Mouse (Mus musculus): ENCODE measurements around the gene C2cd4d. TPM values are rescaled to one million over a fixed set of nuclear protein-coding genes. Genes with fewer than 3 reads are reported as not detected.

The C2cd4d gene
- polyA plus RNA-seq, 1 experiment: not detected

GRCm38 (mm10) chr3:94405561-94405960 lies 43.3 kb downstream of the C2cd4d start:
- no peak overlapping the region for H3K27ac ChIP-seq (ENCODE audit: insufficient read depth, low read length)
- H3K36me3 ChIP-seq (ENCODE audit: control insufficient read depth, insufficient read depth, low read length, poor library complexity, severe bottlenecking): no peaks in the 10 kb centered on the region
- H3K27me3 ChIP-seq (ENCODE audit: control insufficient read depth, insufficient read depth, low read length, poor library complexity, severe bottlenecking): no peaks in the 10 kb centered on the region
- H3K4me1 ChIP-seq (ENCODE audit: control insufficient read depth, insufficient read depth, low read length): no peaks in the 10 kb centered on the region
- no peak for TF ChIP-seq CTCF (IDR thresholded peaks at IDR 0.05; ENCODE audit: low read depth, low read length)
- no peak for TF ChIP-seq EP300 (IDR thresholded peaks at IDR 0.05; ENCODE audit: insufficient read depth, low read depth, low read length)
- no peak for TF ChIP-seq POLR2A (IDR thresholded peaks at IDR 0.05; ENCODE audit: insufficient read depth, low read length)
- no peak overlapping the region for H3K4me3 ChIP-seq (ENCODE audit: low read depth, low read length)
- H3K9me3 ChIP-seq (replicated peaks; ENCODE audit: control insufficient read depth, insufficient read depth, low read length, poor library complexity, severe bottlenecking): no peaks in the 10 kb centered on the region
- no peak overlapping the region for H3K9ac ChIP-seq (ENCODE audit: low read depth, poor library complexity, severe bottlenecking)

- Histone ChIP-seq H3K36me3 (ENCODE audit: control insufficient read depth, insufficient read depth, low read length, poor library complexity, severe bottlenecking) (no peaks in the 10 kb centered on the region), H3K9ac (ENCODE audit: low read depth, poor library complexity, severe bottlenecking) (no peak overlapping the region), H3K27me3 (ENCODE audit: control insufficient read depth, insufficient read depth, low read length, poor library complexity, severe bottlenecking) (peaks cover 2% of the 10 kb centered on the region), H3K9me3 (replicated peaks; ENCODE audit: control insufficient read depth, insufficient read depth, low read length, poor library complexity, severe bottlenecking) (peaks cover 7% of the 10 kb centered on the region; the same call in 1 of the 2 replicates), H3K4me1 (ENCODE audit: control insufficient read depth, insufficient read depth, low read length) (no peaks in the 10 kb centered on the region), H3K27ac (ENCODE audit: insufficient read depth, low read length) (no peak overlapping the region), H3K4me3 (ENCODE audit: low read depth, low read length) (peak overlapping the region; percentile 48)
- no peak for TF ChIP-seq POLR2A (IDR thresholded peaks at IDR 0.05; ENCODE audit: insufficient read depth, low read length)
- no peak for TF ChIP-seq EP300 (IDR thresholded peaks at IDR 0.05; ENCODE audit: insufficient read depth, low read depth, low read length)
- no peak for TF ChIP-seq CTCF (IDR thresholded peaks at IDR 0.05; ENCODE audit: low read depth, low read length)
These were observed 50.3 kb downstream of the C2cd4d start for GRCm38 (mm10) chr3:94412530-94412929.

- no peak within 1 kb of the TSS for H3K27ac ChIP-seq (ENCODE audit: insufficient read depth, low read length)
- no peak for TF ChIP-seq EP300 (IDR thresholded peaks at IDR 0.05; ENCODE audit: insufficient read depth, low read depth, low read length)
These were observed 50.9 kb downstream of the C2cd4d start, which contains the start of gene Tdrkh for GRCm38 (mm10) chr3:94413031-94413679. TSS of gene Tdrkh (plus strand) at chr3:94413273.

More at GRCm38 (mm10) chr3:94413031-94413679, 50.9 kb downstream of the C2cd4d start, which contains the start of gene Tdrkh:
- no peak within 1 kb of the TSS for H3K9ac ChIP-seq (ENCODE audit: low read depth, poor library complexity, severe bottlenecking)
- no peaks in the 10 kb centered on the region for H3K4me1 ChIP-seq (ENCODE audit: control insufficient read depth, insufficient read depth, low read length)
- H3K27me3 ChIP-seq (ENCODE audit: control insufficient read depth, insufficient read depth, low read length, poor library complexity, severe bottlenecking): peaks cover 2% of the 10 kb centered on the region
- peaks cover 7% of the 10 kb centered on the region; the same call in 1 of the 2 replicates for H3K9me3 ChIP-seq (replicated peaks; ENCODE audit: control insufficient read depth, insufficient read depth, low read length, poor library complexity, severe bottlenecking)
- no peaks in the 10 kb centered on the region for H3K36me3 ChIP-seq (ENCODE audit: control insufficient read depth, insufficient read depth, low read length, poor library complexity, severe bottlenecking)
- H3K4me3 ChIP-seq (ENCODE audit: low read depth, low read length): peak within 1 kb of the TSS; percentile 48

Other genes with a start within 250 kb of the C2cd4d start
- gene Gm10696, start 184.2 kb upstream of the C2cd4d start, polyA plus RNA-seq (2011; ENCODE audit: insufficient read depth, insufficient read length, low read depth, missing spikeins): not detected in 2 replicates
- not detected in 2 replicates for gene Gm5286, start 165.7 kb upstream of the C2cd4d start, polyA plus RNA-seq (2011; ENCODE audit: insufficient read depth, insufficient read length, low read depth, missing spikeins)
- gene Gm4778, start 98.4 kb upstream of the C2cd4d start, polyA plus RNA-seq (2011; ENCODE audit: insufficient read depth, insufficient read length, low read depth, missing spikeins): not detected in 2 replicates
- gene Them4, start 52.3 kb upstream of the C2cd4d start, polyA plus RNA-seq (2011; ENCODE audit: insufficient read depth, insufficient read length, low read depth, missing spikeins): 5.3 and 5.6 TPM in 2 replicates
- gene Them5, start 20.3 kb upstream of the C2cd4d start, polyA plus RNA-seq (2011; ENCODE audit: insufficient read depth, insufficient read length, low read depth, missing spikeins): 0.48 and 0.90 TPM in 2 replicates
- 0.59 and 0.66 TPM in 2 replicates for gene Rorc, start 10.4 kb downstream of the C2cd4d start, polyA plus RNA-seq (2011; ENCODE audit: insufficient read depth, insufficient read length, low read depth, missing spikeins)
- 0.33 TPM in 1 of 2 replicates, not detected in the other for gene Lingo4, start 36.1 kb downstream of the C2cd4d start, polyA plus RNA-seq (2011; ENCODE audit: insufficient read depth, insufficient read length, low read depth, missing spikeins)
- 8.8 and 12.3 TPM in 2 replicates for gene Tdrkh, start 50.8 kb downstream of the C2cd4d start, polyA plus RNA-seq (2011; ENCODE audit: insufficient read depth, insufficient read length, low read depth, missing spikeins)
- gene Mrpl9, start 80.9 kb downstream of the C2cd4d start, polyA plus RNA-seq (2011; ENCODE audit: insufficient read depth, insufficient read length, low read depth, missing spikeins): 31.3 and 32.3 TPM in 2 replicates
- 0.56 and 0.91 TPM in 2 replicates for gene Oaz3, start 81.5 kb downstream of the C2cd4d start, polyA plus RNA-seq (2011; ENCODE audit: insufficient read depth, insufficient read length, low read depth, missing spikeins)
- not detected in 2 replicates for gene Celf3, start 115.9 kb downstream of the C2cd4d start, polyA plus RNA-seq (2011; ENCODE audit: insufficient read depth, insufficient read length, low read depth, missing spikeins)
- gene Riiad1, start 117.9 kb downstream of the C2cd4d start, polyA plus RNA-seq (2011; ENCODE audit: insufficient read depth, insufficient read length, low read depth, missing spikeins): 2.5 TPM in 1 of 2 replicates, not detected in the other
- 53.1 and 60.2 TPM in 2 replicates for gene Snx27, start 220.3 kb downstream of the C2cd4d start, polyA plus RNA-seq (2011; ENCODE audit: insufficient read depth, insufficient read length, low read depth, missing spikeins)